24 mouse cellular contexts compared by ENCODE assay signal in the genomic region with DNA sequence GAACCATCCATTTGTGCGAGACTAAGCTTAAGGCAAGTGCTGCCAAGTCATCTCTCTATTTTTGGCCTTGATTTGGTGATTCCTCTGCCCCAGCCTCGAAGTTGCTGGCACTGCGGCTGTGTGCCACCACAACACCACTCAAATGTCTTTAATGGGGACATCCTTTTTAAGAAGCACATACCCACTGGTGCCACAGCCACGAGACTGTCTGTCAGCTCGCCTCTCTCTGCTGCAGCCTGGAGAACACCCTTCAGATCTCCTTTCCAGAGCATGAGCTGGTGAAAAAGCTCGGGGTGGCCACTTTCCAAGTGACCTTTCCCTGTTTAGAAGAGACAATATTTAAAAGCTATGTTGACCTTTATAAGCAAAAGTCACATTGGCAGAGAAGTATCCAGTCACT. TPM values are rescaled to one million over a fixed set of nuclear protein-coding genes. Genes with fewer than 3 reads are reported as not detected.
"Had no signal": no experiment of that assay in that cellular context is flagged by ENCODE, and none has a peak within 500 bp of the region (broad histone marks: within the 10 kb centered on the region; RNA-seq: fewer than 3 reads in every experiment).

No protein-coding gene starts in this region.

- DNase-seq: kidney, postnatal 10 days; kidney, postnatal 36 days; left cerebral cortex, postnatal 4 days; lung, adult 2 months; lung, postnatal 14 days; lung, postnatal 4 days; retina, postnatal 1 day; right cerebral cortex, postnatal 25 days; spleen, adult 18-20 months; thymus, postnatal 25 days had no signal

RNA-seq across cellular contexts. Expression of a gene that starts 43.7 kb away (rescaled TPM):
- total RNA-seq: layer of hippocampus, adult 8-10 months; layer of hippocampus, postnatal 10 days; left cerebral cortex, adult 8-10 months; left cerebral cortex, postnatal 14 days; left cerebral cortex, postnatal 4 days; megakaryocyte progenitor cell, adult 5-6 weeks had no signal
- polyA plus RNA-seq: limb, embryonic 12.5 days; limb, embryonic 15.5 days; liver, embryonic 12.5 days; liver, embryonic 15.5 days; lung, embryonic 16.5 days; midbrain, embryonic 12.5 days; neural tube, embryonic 12.5 days; neural tube, embryonic 15.5 days; stomach, embryonic 15.5 days had no signal
